Mouse (Mus musculus) testis, adult 2 months (tissue): ENCODE measurements around the gene Nepn.

ENCODE experiments used
- CTCF ChIP-seq: fragments of 200-500 bp; IDR thresholded peaks from 2 replicates; pipeline ENCODE4 v1.5.1; 2012; ENCODE audit warnings: low read depth, mild to moderate bottlenecking, inconsistent platforms, low read length, moderate library complexity; ENCODE audit not compliant: control insufficient read depth, insufficient read depth, insufficient replicate concordance
- POLR2A ChIP-seq: fragments of 200-500 bp; IDR thresholded peaks from 2 replicates; pipeline ENCODE4 v1.6.1; 2012; ENCODE audit warnings: low read depth, mild to moderate bottlenecking, inconsistent platforms, low read length, moderate library complexity; ENCODE audit not compliant: control insufficient read depth

DNA sequence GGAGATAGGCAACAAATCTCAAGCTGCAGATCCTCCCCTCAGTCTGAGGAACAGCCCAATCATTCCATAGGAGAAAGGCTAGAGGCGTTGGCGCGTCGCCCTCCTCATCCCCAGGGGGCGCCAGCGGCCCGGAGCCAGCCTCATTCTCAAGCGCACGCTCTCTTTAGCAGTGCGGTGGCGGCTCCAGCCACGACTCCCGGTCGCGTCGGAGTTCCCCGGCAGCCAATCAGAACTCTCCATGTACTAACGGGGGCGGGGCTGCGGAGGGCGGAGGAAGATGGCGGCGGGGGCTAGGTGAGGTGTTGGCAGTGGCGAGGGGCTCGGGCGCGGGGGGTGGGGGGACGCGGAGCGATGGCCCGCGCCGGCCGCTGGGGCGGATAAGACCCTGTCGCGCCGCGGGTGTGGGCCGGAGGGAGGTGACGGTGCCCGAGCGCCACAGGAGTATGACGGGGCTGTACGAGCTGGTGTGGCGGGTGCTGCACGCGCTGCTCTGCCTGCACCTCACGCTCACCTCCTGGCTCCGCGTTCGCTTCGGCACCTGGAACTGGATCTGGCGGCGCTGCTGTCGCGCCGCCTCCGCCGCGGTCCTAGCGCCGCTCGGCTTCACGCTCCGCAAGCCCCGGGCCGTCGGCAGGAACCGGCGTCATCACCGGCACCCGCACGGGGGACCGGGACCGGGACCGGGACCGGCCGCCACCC, 28.7 kb downstream of the Nepn start, which contains the start of gene Nus1:
- TF ChIP-seq CTCF (peak; percentile 92; the same call in 1 of the 2 replicates), POLR2A (peak; percentile 69)
